Mouse (Mus musculus): Measurements from ENCODE around the gene Hbq1b.
A peak's percentile ranks its signal among the peaks of the same experiment; 100 is the strongest.
"Not testable (repeated sequence)": the region's sequence is repeated elsewhere in the genome, so short reads cannot be mapped to it uniquely, and the experiment has no call there.

Gene Hbq1b

DNA sequence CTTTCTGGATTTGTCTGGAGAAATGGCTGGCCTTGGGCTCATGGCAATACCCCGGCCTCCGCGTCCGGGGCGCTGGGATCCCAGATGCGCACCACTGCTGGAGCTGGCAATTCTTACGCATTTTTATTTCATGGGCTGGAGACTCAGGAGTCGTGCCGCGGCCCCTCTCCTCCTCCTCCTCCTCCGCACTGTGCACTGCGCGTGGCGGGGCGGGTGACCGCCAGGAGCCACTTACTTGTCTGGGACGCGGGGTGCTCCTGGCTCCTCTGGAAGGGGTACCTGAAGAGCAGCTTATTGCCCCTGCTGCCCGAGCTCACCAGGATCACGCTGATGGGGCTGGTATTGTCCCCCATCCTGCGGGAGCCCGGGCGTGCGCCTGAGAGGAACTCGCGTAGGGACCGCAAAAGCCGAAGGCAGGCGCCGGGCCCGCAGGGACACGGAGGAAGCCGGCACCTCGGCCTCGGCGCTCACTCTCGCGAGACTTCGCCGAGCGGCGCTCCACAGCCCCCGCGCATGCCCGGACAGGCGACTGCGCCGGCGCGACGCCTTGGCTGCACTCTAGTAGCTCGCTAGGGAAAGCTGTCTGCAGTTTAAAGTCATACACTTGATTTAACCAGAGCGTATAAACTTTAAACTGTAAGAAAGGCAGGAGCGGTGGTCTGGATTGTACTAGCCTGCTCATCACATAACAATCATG is 19.4 kb upstream of the Hbq1b start, which contains the start of gene Nprl3:
Gene Nprl3 (minus strand): TSS at position 520 of the 697 bp plus-strand sequence.
- peak; percentile 97 to 98 for DNase-seq (ENCODE audit: low spot score in 2 of 2)

DNA sequence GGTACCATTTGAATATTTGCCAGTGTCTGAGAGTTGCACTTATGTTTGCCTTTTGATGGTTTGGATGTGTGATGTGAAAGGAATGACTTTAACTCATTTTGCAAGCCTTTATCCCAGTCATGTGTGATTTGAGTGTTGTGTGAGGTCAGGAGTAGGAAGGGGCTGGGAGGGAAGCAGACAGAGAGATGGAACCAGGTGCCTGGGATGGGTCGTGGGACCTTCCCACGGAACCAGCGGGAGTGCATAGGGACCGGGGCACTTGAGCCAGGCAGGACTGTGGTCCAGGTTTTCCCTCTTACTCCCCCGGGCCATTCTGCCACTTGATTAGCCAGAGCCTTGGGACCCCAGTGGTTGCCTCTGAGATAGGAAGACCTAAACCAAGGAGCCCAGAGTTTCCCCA is 18.8 kb upstream of the Hbq1b start:
- DNase-seq (ENCODE audit: low spot score in 2 of 2): no peak

DNA sequence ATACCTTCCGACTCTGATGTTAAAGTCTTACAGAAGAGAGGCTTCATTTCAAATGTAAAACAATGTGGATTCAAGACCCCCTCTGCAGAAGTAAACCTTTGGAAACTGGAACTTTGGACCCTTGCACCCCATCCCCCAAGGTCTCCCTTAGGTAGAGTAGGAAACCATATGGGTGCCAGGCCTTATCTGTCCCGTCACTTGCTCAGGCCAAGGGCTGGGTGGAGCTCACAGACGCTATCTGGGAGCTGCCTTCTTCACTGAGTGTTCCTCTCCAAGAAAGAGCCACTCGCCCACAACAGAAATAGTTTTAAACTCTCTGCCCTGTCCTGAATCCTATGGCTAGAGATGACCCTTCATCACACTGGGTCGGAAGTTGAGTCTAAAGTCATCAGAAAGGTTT is 17.8 kb upstream of the Hbq1b start:
- DNase-seq (ENCODE audit: low spot score in 2 of 2): no peak

DNA sequence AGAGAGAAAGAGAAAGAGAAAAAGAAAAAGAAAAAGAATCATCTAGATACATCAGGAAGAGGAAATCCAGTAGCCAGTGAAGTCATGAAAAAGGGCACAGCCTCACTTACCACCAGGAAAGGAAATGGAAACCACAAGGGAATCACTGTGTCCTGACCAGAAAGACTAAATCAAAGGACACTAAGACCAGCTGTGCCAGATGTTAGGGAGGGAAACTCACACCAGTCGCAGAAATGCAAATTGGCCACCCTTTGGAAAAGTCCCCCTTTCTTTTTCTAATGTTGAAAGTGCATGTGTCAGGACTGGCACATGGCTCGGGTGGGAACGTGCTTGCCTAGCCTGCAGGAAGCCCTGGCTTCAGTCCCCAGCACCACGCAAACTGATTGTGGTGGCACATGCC is 15.6 kb upstream of the Hbq1b start:
- no peak for DNase-seq (ENCODE audit: low spot score in 2 of 2)

DNA sequence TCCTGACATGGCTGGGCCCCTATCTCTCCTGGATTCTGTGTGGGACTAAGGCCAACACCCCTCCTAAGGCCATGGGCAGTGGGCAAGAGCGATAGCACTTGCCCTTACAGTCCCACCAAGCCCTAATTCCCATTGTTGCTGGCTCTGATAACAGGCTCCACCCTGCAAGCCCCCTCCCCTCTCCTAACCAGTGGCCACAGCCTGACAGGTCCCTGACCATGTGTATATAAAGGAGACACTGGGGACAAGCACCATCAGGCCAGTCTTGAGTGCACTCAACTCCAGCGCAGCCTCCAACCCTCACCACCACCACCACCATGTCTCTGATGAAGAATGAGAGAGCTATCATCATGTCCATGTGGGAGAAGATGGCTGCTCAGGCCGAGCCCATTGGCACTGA is 10.4 kb upstream of the Hbq1b start, which contains the start of gene Hba-x:
Gene Hba-x (plus strand): TSS at position 54 of the 400 bp plus-strand sequence.
- no peak for DNase-seq (ENCODE audit: low spot score in 2 of 2)

DNA sequence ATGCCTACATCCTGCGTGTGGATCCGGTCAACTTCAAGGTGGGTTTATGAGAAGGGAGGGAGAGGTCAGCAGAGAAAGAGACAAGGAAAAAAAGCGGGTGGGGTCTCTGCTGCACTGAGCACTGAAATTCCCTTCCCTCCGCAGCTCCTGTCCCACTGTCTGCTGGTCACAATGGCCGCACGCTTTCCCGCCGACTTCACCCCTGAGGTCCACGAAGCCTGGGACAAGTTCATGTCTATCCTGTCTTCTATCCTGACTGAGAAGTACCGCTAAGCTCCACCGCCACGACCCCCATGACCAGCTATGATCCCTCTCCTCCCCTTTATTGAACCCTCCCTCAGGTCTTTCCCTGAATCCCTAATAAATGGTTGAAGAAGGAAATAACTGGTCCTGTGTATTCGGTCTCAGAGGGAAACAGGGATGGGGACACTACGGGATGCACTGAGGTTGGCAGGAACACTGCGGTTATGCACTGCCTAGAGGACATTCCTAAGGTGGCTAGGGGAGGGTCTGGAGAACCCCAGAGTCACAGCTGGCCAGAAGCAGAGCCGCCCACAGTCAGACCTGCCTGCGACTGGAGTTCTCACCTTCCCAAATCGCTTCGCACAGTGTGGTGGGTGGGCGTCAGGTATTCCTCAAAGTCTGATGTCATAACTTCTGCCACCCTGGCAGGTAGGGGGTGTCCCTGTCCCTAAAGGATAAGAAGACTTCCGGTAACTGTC is 8.9 kb upstream of the Hbq1b start:
- DNase-seq (ENCODE audit: low spot score in 2 of 2): no peak

DNA sequence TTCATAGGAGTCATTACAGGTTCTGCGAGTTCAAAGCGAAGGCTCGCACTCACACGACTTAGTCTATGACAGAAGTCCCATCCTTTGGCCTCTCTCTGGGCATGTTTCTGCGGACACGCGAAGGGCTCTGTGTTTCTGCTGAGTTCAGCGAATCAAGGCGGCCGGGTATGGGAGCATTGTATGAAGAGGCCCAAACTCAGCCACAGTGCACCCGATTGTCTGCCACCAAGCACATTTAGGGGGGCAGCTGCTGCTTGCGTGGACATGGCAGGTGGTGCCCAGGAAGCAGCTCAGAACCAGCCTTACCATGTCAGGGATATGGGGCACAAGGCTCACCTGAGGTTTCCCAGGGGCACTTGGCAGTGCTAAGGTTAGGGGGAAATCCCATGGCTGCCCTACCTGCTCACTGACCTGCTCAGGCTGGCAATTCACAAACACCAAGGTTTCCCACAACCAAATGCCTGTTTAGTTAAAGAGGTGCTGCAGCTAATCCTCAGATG is 8.3 kb upstream of the Hbq1b start:
- no peak for DNase-seq (ENCODE audit: low spot score in 2 of 2)

DNA sequence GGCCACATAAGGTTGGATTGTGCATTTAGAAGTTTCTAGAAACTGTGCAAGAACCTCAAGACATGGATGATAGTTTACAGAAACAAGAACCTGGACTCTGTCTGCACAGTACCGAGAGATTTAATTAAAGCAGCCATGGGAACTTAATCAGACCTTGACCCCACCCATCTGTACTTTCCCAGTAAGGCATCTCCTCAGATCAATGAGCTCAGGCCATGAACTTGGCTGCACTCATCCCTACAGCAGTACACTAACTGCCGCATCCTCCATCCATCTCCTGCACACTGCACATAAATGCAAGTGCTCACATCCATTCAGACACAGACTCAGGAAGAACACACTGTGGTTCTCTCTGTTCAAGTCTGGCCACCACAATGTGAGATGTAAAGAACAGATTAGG is 6.1 kb upstream of the Hbq1b start:
- no peak for DNase-seq (ENCODE audit: low spot score in 2 of 2)

DNA sequence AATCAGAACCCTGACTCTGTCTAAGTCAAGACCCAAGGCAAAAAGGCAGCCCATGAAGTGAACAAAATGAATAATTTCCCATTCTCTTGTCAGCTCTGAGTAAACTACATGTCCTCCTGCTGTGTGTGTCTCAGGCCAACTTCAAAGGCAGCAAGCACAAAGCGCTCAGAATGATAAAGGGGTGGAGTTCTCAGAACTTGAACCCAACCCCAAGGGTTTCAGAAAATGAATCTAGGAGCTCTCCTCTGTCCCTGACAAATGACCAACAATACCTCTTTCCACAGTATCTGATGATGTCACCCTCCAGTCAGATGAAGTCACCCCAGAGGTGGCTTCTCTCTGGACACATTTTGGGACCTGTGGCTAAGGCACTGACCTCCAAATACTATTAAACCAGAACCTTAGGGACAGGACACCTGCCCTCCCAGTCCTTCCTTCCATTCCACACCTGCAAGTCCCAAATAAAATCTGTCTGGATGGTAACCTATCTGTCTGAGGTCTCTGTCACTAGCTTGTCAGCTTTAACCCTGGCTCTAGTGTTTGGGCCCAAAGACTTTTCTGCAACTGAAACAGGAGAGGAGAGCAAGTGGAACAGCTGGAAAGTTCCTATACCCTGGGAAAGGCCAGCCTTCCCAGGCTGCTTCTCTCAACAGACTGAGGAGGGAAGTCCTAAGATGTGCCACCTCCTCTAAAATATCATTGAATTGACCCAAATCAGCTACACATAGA is 5.2 kb upstream of the Hbq1b start:
- DNase-seq (ENCODE audit: low spot score in 2 of 2): no peak

DNA sequence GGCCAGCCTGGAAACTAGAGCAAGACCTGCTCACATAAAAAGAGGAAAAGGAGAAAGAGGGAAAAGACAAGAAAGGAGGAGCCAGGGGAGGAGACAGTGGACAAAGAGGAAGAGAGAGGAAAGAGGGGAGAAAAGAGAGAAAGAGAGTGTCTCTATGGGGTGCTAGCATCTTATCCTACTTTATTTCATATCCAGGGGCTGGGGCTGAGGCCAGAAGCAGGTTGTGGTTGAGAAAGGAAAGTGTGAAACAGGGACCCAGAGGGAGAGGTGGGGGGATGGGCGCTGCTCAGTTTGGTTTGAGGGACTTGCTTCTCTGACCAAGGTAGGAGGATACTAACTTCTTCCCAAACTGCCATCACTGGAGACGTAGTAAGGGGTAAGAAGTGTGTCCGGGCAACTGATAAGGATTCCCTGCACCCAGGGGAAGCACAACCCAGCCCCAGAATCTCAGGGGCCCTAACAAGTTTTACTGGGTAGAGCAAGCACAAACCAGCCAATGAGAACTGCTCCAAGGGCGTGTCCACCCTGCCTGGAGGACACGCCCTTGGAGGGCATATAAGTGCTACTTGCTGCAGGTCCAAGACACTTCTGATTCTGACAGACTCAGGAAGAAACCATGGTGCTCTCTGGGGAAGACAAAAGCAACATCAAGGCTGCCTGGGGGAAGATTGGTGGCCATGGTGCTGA is 3.5 kb upstream of the Hbq1b start, which contains the start of gene Hba-a1:
Gene Hba-a1 (plus strand): TSS at position 421 of the 687 bp plus-strand sequence.
- not testable (repeated sequence) for DNase-seq (ENCODE audit: low spot score in 2 of 2)

DNA sequence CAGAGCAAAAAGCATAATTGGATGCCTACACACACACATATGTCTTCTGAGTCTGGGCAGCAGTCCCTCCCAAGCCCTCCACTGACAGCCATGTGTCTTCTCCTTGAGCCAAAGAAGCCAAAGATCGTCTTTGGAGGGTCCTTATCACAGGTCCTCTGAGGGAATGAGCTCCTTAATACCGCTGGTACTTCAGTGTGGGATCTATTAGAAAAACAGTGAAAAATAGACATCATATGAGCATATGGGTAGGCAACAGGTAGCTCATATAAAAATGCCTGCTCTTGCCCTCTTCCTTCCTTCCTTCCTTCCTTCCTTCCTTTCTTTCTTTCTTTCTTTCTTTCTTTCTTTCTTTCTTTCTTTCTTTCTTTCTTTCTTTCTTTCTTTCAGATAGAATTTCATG is 2.2 kb upstream of the Hbq1b start:
- not testable (repeated sequence) for DNase-seq (ENCODE audit: low spot score in 2 of 2)

DNA sequence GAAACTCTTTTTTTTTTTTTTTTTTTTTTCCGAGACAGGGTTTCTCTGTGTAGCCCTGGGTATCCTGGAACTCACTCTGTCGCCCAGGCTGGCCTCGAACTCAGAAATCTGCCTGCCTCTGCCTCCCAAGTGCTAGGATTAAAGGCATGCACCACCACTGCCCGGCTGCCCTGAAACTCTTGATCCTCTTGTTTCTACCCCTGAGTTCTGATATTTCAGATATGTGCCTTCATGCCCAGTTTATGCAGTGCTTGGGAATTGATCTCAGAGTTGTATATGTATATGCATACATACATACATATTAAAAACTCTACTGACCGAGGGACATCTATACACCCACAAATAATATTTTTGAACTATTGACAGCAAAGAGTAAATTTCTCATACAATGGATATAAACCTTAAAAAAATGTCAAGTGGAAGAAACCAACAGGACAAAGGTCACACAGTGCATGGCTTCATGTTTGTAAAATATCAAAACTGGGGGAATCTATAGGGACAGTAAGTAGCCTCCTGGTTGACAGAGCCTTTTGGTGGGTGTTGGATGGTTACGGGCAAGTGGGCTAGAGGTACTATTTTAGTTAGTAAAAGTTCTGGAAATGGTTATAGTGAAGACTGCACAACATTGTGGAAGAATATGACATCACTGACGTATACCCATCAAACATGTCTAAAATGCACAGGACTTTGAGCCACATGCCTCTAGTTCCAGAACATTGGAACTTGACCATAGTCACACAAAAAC is 1.6 kb upstream of the Hbq1b start:
- DNase-seq (ENCODE audit: low spot score in 2 of 2): no peak

DNA sequence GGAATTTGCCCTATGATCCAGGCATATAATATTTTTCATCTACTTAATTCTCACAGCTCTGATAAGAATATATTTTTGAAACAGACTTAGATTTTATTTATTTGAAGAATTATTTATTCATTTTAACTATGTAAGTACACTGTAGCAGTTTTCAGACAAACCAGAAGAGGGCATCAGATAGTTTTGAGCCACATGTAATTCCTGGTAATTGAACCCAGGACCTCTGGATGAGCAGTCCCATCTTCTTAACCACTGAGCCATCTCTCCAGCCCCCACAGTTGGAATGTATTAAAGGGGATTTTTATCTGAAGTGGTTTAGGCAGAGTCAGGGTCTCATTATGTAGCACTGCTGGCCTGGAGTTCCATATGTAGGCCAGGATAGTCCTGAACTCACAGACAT is 878 bp upstream of the Hbq1b start:
- DNase-seq (ENCODE audit: low spot score in 2 of 2): not testable (repeated sequence)

DNA sequence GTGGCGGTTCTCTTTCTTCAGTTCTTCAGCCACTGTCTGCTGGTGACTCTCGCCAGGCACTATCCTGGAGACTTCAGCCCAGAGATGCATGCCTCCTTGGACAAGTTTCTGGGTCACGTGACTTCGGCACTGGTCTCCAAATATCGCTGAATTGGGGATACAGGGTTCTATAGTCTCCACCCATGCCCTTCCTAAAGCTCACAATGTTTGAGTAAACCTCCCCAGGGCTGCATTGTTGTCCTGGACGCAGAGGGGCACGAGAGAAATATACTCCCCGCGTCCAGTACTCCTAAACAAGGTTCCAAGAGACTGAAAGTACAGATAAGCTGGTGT is 694 bp downstream of the Hbq1b start:
- no peak for DNase-seq (ENCODE audit: low spot score in 2 of 2)

DNA sequence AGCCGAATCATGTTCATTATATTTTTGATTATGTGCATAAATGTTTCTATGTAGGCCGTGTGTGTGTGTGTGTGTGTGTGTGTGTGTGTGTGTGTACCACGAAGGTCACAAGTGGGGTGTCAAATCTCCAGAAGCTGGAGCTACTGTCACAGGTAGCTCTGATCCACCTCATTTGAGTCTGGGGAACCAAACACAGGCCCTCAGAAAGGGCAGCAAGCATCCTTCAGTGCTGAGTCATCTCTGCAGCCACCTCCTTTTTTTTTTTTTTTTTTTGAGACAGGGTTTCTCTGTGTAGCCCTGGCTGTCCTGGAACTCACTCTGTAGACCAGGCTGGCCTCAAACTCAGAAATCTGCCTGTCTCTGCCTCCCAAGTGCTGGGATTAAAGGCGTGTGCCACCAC is 6.1 kb downstream of the Hbq1b start:
- DNase-seq (ENCODE audit: low spot score in 2 of 2): not testable (repeated sequence)

DNA sequence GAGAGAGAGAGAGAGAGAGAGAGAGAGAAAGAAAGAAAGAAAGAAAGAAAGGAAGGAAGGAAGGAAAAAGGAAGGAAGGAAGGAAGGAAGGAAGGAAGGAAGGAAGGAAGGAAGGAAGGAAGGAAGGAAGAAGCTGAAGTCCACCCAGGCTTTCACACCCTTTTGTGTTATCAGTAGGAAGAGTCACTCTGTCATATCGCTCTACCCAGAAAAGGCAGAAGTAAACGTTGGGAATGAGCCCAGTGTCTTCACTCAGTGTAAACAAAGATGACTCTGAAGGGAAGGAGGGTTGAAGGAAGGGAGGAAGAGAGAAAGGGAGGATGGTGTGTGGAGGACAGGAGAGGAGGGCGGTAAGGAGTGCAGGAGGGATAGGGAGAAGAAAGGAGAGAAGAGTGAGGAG is 6.7 kb downstream of the Hbq1b start:
- DNase-seq (ENCODE audit: low spot score in 2 of 2): not testable (repeated sequence)

DNA sequence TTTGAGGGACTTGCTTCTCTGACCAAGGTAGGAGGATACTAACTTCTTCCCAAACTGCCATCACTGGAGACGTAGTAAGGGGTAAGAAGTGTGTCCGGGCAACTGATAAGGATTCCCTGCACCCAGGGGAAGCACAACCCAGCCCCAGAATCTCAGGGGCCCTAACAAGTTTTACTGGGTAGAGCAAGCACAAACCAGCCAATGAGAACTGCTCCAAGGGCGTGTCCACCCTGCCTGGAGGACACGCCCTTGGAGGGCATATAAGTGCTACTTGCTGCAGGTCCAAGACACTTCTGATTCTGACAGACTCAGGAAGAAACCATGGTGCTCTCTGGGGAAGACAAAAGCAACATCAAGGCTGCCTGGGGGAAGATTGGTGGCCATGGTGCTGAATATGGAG is 9.4 kb downstream of the Hbq1b start, which contains the start of gene Hba-a2:
Gene Hba-a2 (plus strand): TSS at position 287 of the 400 bp plus-strand sequence.
- DNase-seq (ENCODE audit: low spot score in 2 of 2): not testable (repeated sequence)

DNA sequence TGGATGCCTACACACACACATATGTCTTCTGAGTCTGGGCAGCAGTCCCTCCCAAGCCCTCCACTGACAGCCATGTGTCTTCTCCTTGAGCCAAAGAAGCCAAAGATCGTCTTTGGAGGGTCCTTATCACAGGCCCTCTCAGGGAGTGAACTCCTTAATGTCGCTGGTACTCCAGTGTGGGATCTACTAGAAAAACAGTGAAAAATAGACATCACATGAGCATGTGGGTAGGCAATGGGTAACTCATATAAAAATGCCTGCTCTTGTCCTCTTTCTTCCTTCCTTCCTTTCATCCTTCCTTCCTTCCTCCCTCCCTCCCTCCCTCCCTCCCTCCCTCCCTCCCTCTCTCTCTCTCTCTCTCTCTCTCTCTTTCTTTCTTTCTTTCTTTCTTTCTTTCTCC is 10.7 kb downstream of the Hbq1b start:
- DNase-seq (ENCODE audit: low spot score in 2 of 2): not testable (repeated sequence)

DNA sequence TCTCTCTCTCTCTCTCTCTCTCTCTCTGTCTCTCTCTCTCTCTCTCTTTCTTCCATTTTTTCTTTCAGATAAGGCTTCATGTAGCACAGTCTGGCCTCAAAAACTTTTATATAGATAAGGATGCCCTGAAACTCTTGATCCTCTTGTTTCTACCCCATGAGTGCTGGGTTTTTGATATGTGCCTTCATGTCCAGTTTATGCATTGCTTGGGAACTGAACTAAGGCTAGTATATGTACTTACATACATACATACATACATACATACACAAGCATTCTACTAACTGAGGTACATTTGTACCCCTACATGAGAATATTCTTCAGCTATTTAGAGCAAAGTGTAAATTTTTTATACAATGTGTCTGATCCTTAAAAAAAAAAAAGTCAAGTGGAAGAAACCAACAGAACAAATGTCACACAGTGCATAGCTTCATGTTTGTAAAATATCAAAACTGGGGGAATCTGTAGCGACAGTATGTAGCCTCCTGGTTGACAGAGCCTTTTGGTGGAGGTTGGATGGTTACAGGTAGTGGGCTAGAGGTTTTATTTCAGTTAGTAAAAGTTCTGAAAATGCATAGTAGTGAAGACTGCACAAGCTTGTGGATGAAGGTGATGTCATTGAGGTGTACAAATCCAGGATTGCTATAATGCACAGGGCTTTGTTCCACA is 11.2 kb downstream of the Hbq1b start:
- no peak for DNase-seq (ENCODE audit: low spot score in 2 of 2)

DNA sequence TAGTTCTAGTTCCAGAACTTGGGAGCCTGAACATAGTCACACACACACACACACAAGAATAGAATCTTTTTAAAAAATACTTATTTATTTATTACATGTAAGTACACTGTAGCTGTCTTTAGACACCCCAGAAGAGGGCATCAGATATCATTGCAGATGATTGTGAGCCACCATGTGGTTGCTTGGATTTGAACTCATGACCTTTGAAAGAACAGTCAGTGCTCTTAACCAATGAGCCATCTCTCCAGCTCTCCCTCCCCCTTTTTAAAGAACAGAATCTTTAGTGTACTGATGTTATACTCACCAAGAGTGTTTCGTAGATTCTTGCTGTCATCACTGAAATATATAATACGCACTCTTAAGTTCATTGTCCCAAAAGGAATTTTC is 11.8 kb downstream of the Hbq1b start:
- no peak for DNase-seq (ENCODE audit: low spot score in 2 of 2)

All from right cerebral cortex, postnatal 10 days (tissue).